Mouse (Mus musculus) heart, postnatal 36 days (tissue): Measurements from ENCODE around the gene Hsd17b14. TPM values are rescaled to one million over a fixed set of nuclear protein-coding genes. Genes with fewer than 3 reads are reported as not detected.
"Not testable (repeated sequence)": the region's sequence is repeated elsewhere in the genome, so short reads cannot be mapped to it uniquely, and the experiment has no call there.

ENCODE experiments used
- DNase-seq, 2 experiments: peaks; one replicate each; pipeline ENCODE4 v3.0.0; 2021 to 2022
- intact Hi-C: fragments of 180-260 bp; cut with DNase I; formaldehyde crosslinking; loops from one replicate; pipeline ENCODE4 v1.15.1; 2025
- total RNA-seq, 2 experiments: library from RNA; stranded (reverse); gene quantifications; 2 replicates each; pipeline ENCODE4 v1.2.3; 2021

Gene Hsd17b14
- total RNA-seq, 2 experiments from 2014 or later = 0.41 to 0.67 TPM

DNA sequence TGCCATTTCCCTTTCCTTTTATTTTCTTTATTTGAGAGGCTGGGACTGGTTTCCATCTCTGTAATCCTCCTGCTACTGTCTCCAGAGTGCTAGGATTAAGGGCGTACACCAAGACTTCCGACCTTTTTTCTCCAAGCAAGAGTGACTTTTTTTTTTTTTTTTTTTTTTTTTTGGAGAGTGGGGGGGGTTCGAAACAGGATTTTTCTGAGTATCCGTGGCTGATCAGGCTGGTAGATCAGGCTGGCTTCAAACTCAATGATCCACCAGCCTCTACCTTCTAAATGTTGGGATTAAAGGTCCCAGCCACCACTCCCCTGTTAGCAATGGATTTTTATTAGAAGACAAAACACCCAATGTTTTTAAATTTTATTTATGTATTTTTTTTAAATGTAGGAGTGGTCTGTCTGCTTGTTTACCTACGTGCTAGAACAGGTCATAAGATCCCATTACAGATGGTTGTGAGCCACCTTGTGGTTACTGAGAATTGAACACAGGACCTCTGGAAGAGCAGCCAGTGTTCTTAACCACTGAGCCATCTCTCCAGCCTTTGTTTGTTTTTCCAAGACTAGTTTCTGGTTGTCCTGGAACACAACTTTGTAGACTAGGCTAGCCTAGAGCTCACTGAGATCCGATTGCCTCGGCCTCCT lies 28.1 kb upstream of the Hsd17b14 start:
- intact Hi-C loops = loop anchor here (2.0 kb wide), 1 partner anchor 50 kb away; no protein-coding TSS in a partner anchor
- no peak for DNase-seq

DNA sequence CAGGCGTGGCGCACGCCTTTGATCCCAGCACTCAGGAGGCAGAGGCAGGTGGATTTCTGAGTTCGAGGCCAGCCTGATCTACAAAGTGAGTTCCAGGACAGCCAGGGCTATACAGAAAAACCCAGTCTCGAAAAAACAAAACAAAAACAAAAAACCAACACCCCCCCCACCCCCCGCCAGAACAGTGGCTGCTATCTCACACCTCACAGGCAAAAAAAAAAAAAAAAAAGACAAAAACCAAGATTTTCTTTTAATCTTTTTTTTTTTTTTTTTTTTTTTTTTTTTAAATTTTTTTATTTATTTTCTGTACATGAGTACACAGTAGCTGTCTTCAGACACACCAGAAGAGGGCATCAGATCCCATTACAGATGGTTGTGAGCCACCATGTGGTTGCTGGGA lies 27.5 kb upstream of the Hsd17b14 start:
- intact Hi-C loops = loop anchor here (2.0 kb wide), 1 partner anchor 50 kb away; no protein-coding TSS in a partner anchor
- DNase-seq = not testable (repeated sequence)

DNA sequence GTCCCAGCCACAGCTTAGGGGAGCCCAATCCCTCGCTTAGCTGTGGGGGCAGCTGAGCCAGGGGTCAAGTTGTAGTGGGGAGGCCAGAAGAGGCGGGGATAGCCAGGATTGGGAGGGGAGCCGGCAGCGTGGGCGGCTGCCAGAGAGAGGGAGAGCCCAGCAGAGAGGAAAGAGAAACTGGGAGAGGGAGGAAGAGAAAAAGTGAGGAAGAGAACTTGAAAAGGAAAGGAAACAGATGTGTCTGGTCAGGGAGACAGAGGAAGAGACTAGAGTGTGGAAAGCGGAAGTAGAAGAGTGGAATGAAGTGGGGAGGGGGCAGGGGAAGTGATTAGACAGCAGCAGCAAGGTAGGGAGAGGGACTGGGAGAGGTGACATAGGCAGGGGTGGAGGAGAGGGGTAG lies 25.2 kb upstream of the Hsd17b14 start:
- intact Hi-C loops = loop anchor here (2.0 kb wide), 1 partner anchor 59 kb away; no protein-coding TSS in a partner anchor
- DNase-seq = peak in 1 of 2 experiments; percentile 37

DNA sequence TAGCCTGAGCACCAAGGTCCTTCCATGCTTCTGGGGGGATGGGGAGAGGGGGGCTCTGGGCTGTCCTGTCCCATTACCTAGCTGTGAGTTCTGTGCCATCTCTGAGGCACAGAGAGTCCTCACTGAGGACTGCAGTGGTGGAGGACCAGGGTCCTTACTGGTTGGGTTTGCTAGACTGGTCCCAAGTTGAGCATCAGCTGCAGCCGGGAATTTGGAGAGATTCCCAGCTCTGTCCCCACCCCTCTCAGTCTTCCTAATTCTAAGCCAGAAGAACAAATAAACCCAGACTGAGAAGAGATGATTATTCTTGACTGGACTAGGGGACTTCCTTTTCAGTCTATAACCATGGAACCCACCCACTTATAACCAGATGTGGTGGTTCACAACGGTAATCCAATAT lies 24.1 kb upstream of the Hsd17b14 start:
- DNase-seq = no peak
- intact Hi-C loops = loop anchor here (1.0 to 2.0 kb wide), 2 partner anchors 15 to 30 kb away; no protein-coding TSS in a partner anchor

DNA sequence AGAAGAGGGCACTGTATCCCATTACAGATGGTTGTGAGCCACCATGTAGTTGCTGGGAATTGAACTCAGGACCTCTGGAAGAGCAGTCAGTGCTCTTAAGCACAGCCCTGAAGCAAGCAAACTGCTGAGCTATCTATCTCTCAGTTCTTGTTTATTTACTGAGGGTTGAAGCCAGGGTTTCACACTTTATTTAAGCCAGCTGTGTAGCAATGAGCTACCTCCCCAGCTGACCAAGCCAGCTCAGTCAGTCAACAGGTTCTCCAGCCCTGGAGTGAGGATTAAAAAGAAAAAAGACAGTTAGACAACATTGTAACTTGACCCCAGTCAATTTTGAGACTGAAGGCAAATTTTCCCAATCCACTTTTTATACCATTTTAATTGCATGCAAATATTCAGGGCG lies 19.0 kb upstream of the Hsd17b14 start:
- DNase-seq = no peak
- intact Hi-C loops = no loop called here

DNA sequence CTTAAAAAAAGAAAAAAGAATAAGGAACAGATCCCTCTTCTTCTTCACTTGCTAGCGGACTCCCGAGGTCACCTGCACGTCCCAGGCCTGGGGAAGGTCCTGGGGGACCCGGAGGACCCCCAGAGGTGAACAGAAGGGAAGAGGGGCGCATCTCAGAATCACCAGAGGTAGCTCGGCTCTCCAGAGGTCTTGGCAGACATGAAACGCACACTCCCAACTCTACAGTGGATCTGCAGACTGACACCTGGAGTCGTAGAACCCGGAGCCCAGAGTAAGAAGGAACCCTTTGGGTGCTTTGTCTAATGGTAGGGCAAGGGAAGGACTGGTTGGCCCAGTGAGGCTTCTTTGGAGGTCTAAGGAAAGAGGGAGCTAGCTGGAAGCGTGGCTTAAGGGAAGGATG lies 17.1 kb upstream of the Hsd17b14 start:
- intact Hi-C loops = no loop called here

DNA sequence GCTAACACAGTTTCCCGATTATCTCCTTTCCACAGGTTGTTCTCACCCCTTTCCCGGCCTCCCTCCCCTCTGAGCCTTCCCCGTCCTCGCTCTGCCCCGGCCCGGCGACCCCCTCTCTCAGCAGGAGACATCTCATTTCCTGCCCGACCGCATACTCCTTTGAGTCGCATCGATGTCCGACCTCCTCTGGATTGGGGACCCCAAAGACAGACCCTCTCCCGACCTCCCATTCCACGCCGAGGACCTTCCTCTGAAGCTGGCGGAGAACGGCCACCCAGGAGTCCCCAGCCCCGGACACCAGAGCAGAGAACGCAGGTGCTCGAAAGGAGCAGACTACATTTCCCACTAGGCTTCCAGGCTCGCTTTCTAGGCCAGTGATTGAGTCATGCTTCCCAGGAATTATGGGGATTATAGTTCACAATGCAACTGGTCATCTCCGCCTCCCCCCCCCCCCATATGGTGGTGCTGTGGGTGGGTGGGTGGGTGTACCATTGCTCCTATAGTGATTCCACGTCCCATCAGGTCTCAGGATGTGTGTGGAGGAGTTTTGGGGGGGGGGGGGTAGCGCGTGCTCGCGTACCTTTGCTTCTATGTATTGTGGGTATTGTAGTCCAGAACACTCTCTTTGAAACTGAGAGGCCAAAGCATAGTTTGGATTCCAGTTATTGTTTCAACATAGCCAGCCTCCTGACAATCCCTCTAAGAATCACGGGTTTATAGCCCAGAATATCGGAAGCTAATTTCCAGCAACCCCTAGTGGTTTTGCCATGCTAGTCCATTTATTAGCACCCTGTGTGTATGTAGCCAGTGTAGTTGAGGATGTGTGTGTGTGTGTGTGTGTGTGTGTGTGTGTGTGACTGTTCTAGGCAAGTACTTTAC lies 16.3 kb upstream of the Hsd17b14 start:
- intact Hi-C loops = no loop called here
- DNase-seq = peak; percentile 45 to 48

More for the DNA sequence above, 17.1 kb upstream of the Hsd17b14 start:
- DNase-seq = no peak

DNA sequence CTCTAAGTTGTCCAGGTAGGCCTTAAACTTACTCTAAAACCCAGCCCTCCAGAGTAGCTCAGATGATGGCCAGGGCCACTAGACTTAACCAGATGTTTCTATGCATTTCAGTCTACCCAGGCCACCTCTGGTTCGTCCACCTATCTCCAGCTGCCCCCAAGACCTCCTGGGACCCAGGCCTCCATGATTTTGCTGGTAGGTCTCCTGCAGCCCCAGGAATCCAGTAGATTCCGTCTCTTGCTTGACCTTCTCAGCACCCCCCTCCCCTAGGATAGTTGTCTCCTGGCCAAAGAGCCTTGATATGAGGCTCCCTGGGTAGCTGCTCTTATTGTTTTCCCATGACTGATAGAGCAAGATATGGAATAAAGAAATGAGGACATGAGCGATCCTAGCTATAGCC lies 15.6 kb upstream of the Hsd17b14 start:
- no peak for DNase-seq
- intact Hi-C loops = no loop called here

DNA sequence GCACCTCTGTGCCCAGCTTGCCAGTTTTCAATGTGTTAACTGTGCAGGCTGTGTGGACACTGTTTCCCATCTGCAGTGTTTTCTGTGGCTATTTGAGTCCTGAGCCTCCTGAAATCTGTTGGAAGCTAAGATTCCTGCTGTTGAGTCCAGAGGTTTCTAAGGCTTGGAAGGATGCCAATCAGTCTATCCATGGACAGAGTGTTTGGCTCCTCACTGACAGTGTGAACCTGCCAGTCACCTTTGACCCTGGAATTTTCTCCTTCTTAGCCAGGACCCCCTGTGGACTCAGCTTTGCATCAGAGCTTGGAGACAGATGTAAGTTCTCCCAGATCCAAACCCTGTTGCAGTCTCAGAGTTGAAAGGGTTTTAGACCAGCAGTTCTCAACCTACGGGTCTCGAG lies 14.5 kb upstream of the Hsd17b14 start:
- DNase-seq = no peak
- intact Hi-C loops = no loop called here

DNA sequence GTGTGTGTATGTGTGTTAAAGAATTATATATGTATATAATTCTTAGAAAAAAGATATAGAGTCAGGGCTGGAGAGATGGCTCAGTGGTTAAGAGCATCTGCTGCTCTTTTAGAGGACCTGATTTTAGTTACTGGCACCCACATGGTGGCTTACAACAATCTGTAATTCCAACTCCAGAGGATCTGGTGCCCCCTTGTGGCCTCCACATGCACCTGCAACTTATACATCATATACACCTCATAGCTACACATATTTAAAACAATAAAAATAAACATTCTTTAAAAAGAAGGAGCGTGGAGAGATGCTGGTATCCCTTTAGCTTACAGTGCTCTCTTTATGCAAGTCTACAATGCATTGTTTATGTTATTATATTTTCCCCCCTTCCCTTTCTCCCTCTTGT lies 10.2 kb upstream of the Hsd17b14 start:
- intact Hi-C loops = no loop called here
- no peak for DNase-seq

DNA sequence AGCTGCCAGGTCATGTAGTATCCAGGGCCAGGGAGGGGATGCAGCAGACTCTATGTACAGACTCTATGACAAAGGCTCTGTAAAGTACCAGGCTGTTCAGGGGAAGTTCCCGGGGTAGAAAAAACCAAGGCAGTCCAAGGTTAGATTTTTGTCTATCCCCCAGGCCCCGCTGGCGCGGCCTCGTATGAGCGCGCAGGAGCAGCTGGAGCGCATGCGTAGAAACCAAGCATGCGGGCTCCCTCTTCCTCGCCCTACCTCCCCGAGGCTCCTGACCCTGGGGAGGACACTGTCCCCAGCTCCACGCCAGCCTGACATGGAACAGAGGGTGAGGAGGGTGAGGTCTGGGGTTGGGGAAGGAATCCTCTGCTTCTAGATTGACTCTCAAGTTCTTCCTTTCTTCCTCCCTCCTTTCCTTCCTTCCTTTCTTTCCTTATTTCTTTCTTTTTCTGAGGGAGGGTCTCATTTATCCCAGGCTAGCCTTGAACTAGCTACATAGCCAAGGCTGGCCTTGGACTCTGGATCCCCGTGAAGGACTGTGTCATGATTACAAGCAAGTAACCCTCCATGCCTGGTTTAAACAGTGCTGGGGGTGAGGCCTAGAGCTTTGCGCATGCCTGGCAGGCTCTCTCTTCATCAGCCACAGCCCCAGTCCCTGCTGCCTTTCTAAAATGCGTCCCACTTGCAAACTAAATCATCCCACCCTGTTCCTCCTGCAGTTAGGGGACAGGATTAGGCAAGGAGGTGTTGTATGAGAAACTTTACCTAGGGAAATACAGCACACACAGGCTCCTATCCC lies 4.9 kb upstream of the Hsd17b14 start:
- intact Hi-C loops = no loop called here
- no peak for DNase-seq

DNA sequence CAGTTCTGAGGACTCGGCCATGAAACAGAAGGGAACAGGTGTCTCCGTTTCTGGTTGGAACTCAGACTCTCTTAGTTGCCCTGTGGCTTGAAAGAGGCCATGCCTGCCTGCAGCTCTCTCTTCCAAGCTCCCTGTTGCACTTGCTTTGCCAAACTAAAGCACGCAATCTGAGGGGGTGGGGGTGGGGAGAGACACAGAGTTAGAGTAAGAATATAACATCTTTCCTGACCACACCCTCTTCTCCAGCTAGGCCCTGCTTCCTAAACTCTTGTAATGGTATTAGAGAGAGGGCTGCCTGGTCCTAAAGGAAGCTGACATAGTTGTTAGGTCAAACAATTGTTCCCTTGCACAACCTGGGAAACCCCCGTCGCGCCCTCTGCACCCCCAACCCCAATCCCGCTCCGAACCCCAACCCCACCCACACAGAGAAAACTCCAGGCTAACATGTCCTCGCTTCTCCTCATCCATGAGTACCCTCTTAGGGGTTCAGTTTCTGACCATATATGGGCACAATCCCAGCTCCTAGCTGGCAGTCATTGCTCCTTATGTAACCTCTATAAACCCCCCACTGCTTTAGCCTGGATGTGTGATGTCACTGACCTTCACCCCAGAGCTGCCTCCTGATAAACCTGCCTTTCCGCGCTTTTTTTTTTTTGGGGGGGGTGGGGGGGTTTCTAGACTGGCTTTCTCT lies 3.7 kb upstream of the Hsd17b14 start:
- no peak for DNase-seq
- intact Hi-C loops = no loop called here

DNA sequence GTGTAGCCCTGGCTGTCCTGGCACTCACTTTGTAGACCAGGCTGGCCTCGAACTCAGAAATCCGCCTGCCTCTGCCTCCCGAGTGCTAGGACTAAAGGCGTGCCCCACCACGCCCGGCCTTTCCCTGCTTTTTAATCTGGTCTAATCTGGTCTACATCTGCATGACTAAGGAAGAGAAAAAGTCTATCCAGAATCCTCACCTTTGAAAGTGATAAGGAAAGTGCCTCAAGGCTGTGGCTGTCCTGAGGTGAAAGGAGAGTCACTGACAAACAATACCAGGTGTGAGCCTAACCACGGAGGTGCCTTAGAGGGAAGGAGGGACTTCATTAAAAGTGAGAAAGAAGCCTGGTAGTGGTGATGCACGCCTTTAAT lies 3.2 kb upstream of the Hsd17b14 start:
- DNase-seq = no peak
- intact Hi-C loops = no loop called here

DNA sequence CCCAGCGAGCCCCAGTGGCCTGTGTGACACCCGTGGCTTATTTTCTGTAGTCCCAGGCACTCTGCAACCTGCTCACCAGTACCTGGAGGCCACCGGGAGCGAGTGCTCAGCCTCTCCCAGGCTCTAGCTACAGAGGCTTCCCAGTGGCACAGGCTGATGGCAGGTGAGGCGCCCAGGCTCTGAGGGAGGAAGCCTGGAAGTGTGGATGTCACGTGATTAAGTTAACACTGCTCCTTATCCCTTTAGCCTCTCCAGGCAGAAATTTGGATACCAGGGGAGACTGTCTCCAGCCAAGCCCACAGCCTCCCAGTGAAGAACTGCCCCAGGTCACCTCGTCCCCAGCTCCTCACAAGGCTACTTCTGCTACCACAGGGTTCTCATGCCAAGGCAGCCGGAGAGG lies 1.2 kb upstream of the Hsd17b14 start:
- DNase-seq = no peak
- intact Hi-C loops = no loop called here

DNA sequence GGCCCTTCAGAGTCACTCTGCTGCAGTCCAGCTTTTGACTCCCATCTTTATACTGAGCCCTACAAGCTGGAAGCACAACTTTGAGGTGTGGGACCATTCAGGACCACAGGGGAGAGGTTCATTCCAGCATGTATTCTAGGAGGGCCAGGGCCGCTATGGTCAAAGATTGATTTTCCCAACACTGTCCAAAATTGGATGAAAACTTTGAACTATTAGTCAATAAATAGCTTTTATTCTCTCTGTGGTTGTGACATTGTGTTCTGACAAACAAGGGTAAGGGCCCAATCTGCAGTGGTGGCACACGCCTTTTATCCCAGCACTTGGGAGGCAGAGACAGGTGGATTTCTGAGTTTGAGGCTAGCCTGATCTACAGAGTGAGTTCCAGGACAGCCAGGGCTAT lies 703 bp upstream of the Hsd17b14 start:
- no peak for DNase-seq
- intact Hi-C loops = no loop called here

DNA sequence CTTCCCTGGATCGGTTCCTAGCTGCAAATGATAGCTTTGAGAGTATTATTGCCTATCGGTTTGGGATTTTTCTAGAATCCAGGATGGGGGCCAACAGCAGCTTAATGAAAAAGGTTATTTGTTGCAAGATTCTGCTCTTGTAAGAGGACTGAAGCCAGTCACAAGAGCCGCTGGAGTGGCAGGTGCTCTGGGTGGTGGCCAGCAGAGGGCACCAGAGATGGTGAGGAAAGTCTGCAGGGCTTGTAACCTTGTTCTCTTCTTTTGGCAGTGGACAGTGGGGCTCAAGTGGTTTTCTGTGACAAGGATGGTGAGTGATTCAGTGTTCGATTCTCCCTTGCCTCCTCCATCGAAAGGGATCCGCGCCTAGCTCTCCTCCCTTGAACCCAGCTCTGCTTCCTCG lies 1.1 kb downstream of the Hsd17b14 start:
- peak; percentile 79 to 87 for DNase-seq
- intact Hi-C loops = loop anchor here (1.0 to 5.0 kb wide), 2 partner anchors 34 to 127 kb away; partner anchors contain the start of gene Ntn5

DNA sequence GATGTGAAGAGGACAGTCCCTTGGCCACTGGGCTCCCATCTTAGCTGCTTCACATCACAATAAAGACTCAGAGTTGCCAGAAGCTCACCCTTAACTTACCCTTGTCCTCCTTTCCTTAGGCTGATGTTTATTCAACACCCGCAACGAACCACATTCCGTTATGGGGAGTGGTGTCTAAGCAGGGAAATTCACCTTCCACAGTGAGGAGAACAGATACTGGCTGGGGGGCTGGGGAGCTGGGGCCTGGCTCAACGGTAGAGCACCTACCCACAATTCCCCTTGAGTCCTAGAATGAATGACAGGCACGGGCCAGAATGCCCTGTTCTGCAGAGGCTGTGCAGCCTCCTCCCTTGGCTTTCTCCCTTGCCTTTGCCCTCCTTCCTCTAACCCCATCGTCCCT lies 4.2 kb downstream of the Hsd17b14 start:
- intact Hi-C loops = loop anchor here (5.0 kb wide), 1 partner anchor 123 kb away; the partner anchor contains the start of gene Ntn5
- no peak for DNase-seq

DNA sequence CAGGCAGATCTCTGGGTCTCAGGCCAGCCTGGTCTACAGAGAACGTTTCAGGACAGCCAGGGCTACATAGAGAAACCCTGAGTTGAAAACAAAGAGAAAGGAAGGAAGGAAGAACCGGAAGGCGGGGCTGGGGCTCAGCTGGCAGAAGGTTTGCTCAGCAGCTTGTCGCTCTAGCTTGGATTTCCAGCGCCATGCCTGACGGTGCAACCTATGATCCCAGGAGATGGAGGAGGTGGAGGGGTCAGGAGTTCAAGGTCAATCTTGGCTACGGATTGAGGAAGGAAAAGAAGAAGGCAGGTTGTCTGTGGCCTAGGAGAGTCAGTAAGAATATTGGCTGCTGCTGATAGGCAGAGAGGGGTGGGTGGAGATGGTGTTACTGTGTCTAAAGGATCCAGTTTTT lies 5.5 kb downstream of the Hsd17b14 start:
- intact Hi-C loops = loop anchor here (2.0 kb wide), 2 partner anchors 29 to 109 kb away; no protein-coding TSS in a partner anchor

DNA sequence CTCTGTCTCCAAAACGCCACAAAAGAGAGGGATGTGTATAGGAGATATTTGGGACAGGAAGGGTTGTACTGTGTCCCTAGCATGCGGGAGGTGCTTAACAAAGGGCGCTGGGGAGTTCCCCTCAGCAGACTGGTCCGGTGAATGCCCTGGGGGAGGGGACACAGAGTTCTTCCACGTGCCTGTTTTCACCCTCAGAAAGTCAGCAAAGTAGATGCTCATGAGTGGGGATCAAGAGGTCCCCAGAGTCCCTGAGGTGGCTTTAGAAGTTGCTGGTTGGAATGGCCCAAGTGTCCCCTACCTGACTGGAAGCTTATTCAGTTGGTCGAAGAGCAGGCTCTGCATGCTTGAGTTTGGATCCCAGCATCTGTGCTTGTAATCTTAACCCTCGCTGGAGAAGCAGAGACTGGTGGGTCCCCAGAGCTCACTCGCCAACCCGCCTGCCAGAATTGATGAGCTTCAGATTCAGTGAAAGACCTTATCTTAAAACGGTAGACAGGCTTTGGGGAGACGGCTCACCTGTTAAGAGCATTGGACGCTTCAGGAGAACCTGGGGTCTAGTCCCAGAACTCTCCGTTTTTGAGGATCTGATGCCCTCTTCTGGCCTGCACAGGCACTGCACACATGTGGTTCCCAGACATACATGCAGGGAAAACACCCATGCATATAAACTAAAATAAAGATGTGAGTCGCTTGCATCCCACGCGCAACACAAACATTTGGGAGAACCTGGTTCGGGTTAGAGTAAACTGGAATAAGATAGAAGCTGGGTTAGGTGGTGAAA lies 6.3 kb downstream of the Hsd17b14 start:
- DNase-seq = peak; percentile 80 to 86
- intact Hi-C loops = loop anchor here (1.0 to 2.0 kb wide), 3 partner anchors 30 to 110 kb away; no protein-coding TSS in a partner anchor

More for the DNA sequence above, 5.5 kb downstream of the Hsd17b14 start:
- no peak for DNase-seq
